Mouse (Mus musculus) limb, embryonic 11.5 days (tissue): Measurements from ENCODE around the gene Lta. TPM values are rescaled to one million over a fixed set of nuclear protein-coding genes. Genes with fewer than 3 reads are reported as not detected.
A peak's percentile ranks its signal among the peaks of the same experiment; 100 is the strongest.

Experiments used
- ATAC-seq: fragments of 200-750 bp; cut with Nextera tagmentation; 2 replicates; pipeline ENCODE4 v1.8.0; 2017; ENCODE audit warnings: low read depth; ENCODE audit not compliant: insufficient number of reproducible peaks, low FRiP score, low TSS enrichment
- DNase-seq: peaks from one replicate; pipeline ENCODE4 v3.0.0-alpha.2; 2015; ENCODE audit warnings: low spot score
- H3K27ac ChIP-seq: fragments of 300-500 bp; sonication (generic); replicated peaks from 2 replicates; pipeline ENCODE4 v1.5.1; 2014; ENCODE audit warnings: low read depth, mild to moderate bottlenecking, low read length
- H3K27me3 ChIP-seq: fragments of 300-500 bp; sonication (generic); 2 replicates; pipeline ENCODE4 v1.6.1; 2014; ENCODE audit warnings: mild to moderate bottlenecking, low read length, mixed read lengths; ENCODE audit not compliant: control insufficient read depth, insufficient read depth
- H3K36me3 ChIP-seq: fragments of 300-500 bp; sonication (generic); 2 replicates; pipeline ENCODE4 v1.6.1; 2014; ENCODE audit warnings: mild to moderate bottlenecking, low read length, moderate library complexity, mixed read lengths; ENCODE audit not compliant: control insufficient read depth, insufficient read depth
- H3K4me1 ChIP-seq: fragments of 300-500 bp; sonication (generic); 2 replicates; pipeline ENCODE4 v1.6.1; 2014; ENCODE audit warnings: low read length, mixed read lengths; ENCODE audit not compliant: control insufficient read depth, insufficient read depth
- H3K4me2 ChIP-seq: fragments of 300-500 bp; sonication (generic); 2 replicates; pipeline ENCODE4 v1.6.1; 2014; ENCODE audit warnings: low read depth, mild to moderate bottlenecking, moderate library complexity; ENCODE audit not compliant: severe bottlenecking
- H3K4me3 ChIP-seq: fragments of 300-500 bp; sonication (generic); 2 replicates; pipeline ENCODE4 v1.5.1; 2014; ENCODE audit warnings: low read depth, low read length
- H3K9ac ChIP-seq: fragments of 300-500 bp; sonication (generic); 2 replicates; pipeline ENCODE4 v1.6.1; 2014; ENCODE audit warnings: mild to moderate bottlenecking, low read length
- H3K9me3 ChIP-seq: fragments of 300-500 bp; sonication (generic); 2 replicates; pipeline ENCODE4 v1.6.1; 2016; ENCODE audit warnings: low read length; ENCODE audit not compliant: control insufficient read depth
- WGBS: fragments of 180-500 bp; shearing (Covaris S2); extraction: QIAGEN DNeasy Blood & Tissue Kit; methylation state at CpG from one replicate; pipeline ENCODE4 v1.1.7; 2014; 5-methylcytosine and 5-hydroxymethylcytosine counted together
- polyA plus RNA-seq: library from polyadenylated mRNA; unstranded; fragments of >200 nt; fragmentation: Nextera tagmentation; extraction: Ambion mirVana; gene quantifications from 2 replicates; pipeline ENCODE4 v1.2.1, GENCODE M21; 2014

The Lta gene
- polyA plus RNA-seq, 1 experiment from 2014 or later, result 0.11 TPM

DNA sequence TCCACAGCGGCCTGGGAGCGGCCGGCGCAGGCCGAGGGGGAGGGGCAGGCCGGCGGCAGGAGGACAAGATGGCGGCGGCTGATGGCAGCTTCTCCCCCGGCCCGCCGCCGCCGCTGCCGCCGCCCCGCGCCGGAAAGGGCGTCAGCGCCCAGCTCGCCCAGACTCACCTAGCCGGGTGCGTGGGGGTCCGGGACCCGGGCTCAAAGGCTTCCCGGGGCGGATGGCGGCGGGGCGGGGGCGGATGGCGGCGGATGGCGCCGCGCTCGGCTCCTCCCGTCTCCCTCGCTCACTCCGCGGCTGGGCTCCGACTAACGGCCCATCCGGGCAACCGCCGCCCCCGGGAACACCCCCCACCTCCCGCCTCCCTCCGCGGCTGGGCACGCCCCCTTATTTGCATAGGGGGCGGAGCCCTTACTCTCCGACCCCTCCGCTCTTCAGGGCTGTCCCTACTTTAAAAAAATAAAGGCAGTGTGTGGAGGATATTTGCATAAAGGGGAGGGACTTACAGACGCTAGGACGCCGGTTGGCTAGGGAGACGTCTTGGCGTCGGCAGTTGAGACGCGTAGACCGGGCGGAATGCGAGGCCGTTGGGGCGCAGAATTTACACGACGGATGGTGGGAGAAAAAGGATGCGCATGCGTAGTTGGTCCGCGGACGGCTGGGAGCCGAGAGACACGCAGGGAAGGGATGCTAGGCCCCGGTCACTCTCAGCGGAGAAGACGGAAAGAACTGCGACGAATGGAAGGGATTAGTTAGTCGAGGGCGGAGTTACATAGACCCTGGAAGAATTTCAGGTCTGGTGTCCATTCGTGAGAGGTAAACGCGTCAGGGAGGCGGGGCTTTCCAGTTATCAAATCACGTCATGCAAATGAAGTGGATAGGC is 40.3 kb downstream of the Lta start, which contains the start of gene Prrc2a:
Gene Prrc2a (minus strand): TSS at position 330 of the 883 bp plus-strand sequence.
- Histone ChIP-seq H3K4me1 (peaks cover 11% of the 10 kb centered on the region; the same call in 1 of the 2 replicates), H3K27me3 (no peaks in the 10 kb centered on the region), H3K4me2 (peak within 1 kb of the TSS; percentile 96), H3K4me3 (peak within 1 kb of the TSS; percentile 100), H3K9me3 (no peaks in the 10 kb centered on the region), H3K27ac (peak within 1 kb of the TSS; percentile 91), H3K9ac (peak within 1 kb of the TSS; percentile 99), H3K36me3 (peaks cover 23% of the 10 kb centered on the region)
- DNase-seq, result peak; percentile 98
- ATAC-seq, result peak; percentile 98
- under 1% methylated on average over 78 of the region's 89 CpGs for WGBS

DNA sequence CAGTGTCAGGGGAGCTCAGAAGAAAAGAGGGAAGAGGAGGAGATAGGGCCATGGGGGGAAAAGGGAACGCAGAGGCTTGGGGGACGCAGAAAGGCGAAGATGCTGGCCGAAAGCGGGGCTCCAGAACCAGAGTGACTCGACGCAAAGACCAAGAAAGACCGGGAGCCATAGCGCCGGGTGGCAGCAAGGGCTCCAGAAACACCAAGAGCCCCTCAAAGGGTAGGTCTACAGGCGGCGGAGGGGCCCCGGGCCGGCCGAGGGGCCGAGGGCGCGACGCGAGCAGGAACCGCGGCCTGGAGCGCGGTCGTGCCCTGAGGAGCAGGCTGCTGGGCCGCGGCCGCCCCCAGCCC is 41.0 kb downstream of the Lta start:
- Histone ChIP-seq H3K36me3 (peaks cover 28% of the 10 kb centered on the region), H3K4me2 (peak overlapping the region; percentile 96), H3K4me3 (peak overlapping the region; percentile 100), H3K4me1 (peaks cover 11% of the 10 kb centered on the region; the same call in 1 of the 2 replicates), H3K27me3 (no peaks in the 10 kb centered on the region), H3K27ac (peak overlapping the region; percentile 91), H3K9me3 (no peaks in the 10 kb centered on the region), H3K9ac (peak overlapping the region; percentile 99)
- WGBS, result 0% methylated on average over 28 of the region's 28 CpGs
- no peak for DNase-seq
- no peak for ATAC-seq

DNA sequence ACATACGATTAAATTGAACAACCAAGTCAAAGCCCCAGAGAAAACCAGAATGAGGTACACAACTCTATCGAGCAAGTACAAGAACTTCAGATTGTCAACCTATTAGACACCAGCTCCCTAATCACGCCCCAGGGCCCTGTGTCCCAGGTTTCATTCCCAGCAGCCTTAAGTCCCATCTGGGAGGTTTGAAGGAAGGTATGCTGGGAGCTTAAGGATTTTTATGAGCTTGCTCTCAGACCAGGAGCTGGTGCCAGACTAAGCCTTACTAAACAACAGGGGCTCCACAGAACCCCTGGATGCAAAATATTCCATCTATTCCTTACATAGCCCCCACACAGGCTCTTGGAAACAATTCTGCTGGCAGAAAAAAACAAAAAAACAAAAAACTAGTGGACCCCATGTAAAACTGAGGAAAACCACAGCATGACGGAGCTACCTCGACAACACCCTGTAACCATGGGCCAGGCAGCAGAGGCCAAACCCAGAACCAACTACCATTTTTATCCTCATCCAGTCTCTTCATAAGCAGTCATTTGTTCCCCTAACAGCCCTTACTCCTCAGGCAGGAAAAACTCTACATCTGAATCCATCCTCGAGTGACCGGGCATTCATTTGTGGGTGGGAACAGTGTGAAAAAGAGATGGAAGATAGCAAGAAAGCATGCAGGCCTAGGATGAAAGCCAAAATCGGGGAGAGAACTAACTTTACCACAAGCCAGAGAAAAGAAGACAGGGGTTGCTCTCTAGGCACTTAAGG is 41.6 kb downstream of the Lta start:
- Histone ChIP-seq H3K36me3 (peaks cover 35% of the 10 kb centered on the region), H3K4me2 (peak overlapping the region; percentile 96), H3K27me3 (no peaks in the 10 kb centered on the region), H3K27ac (peak overlapping the region; percentile 42; the same call in 1 of the 2 replicates), H3K9me3 (no peaks in the 10 kb centered on the region), H3K4me1 (peaks cover 11% of the 10 kb centered on the region; the same call in 1 of the 2 replicates), H3K4me3 (peak overlapping the region; percentile 100), H3K9ac (peak overlapping the region; percentile 99)
- WGBS, result 19% methylated on average over 8 of the region's 8 CpGs
- ATAC-seq, result no peak
- no peak for DNase-seq

DNA sequence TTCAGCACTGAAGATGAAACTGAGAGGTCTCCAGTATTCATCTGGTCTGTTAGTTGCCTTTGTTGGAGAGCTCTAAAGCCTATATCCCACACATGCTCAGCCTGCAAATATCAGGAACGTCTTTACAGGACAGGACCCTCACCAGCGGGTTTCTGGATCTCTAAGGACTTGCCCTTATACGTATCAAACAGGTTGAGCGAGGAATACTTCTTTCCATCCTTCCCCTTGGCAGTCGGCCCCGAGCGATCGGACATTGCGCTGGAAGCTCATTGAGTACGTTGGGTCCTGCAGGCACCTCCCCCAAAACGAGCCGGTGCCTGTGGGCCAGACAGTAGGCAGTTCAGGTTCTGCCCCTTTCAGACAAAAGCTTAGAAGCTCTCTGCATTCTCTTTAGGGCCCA is 42.4 kb downstream of the Lta start:
- Histone ChIP-seq H3K9me3 (no peaks in the 10 kb centered on the region), H3K4me1 (peaks cover 11% of the 10 kb centered on the region; the same call in 1 of the 2 replicates), H3K4me3 (peak overlapping the region; percentile 100), H3K36me3 (peaks cover 42% of the 10 kb centered on the region), H3K9ac (peak overlapping the region; percentile 24; the same call in 1 of the 2 replicates), H3K27ac (no peak overlapping the region), H3K27me3 (no peaks in the 10 kb centered on the region), H3K4me2 (peak overlapping the region; percentile 96)
- 74% methylated on average over 12 of the region's 12 CpGs for WGBS
- ATAC-seq (no peak), DNase-seq (no peak)

DNA sequence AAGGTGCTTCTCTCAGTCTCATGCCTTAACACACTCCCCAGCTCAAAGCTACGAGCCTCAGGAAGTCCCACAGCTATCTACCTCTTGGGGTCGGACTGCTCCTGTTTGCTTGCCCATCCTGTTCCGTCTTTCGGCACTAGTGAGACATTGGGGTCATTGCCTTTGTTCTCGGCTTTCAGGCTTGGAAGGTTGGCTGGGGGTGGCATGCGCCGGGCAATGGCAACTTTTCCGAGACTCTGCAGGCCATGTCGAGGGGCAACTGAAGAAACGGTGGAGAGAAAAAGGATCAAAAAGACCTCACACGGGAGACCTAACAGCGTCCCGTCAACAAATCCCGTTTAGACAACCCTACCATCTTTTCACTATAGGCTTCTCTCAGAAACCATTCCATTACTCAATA is 43.0 kb downstream of the Lta start:
- peaks cover 11% of the 10 kb centered on the region; the same call in 1 of the 2 replicates for H3K4me1 ChIP-seq
- 85% methylated on average over 14 of the region's 14 CpGs for WGBS
- no peaks in the 10 kb centered on the region for H3K27me3 ChIP-seq
- no peak overlapping the region for H3K27ac ChIP-seq
- DNase-seq (no peak), ATAC-seq (no peak)
- H3K36me3 ChIP-seq, result peaks cover 48% of the 10 kb centered on the region
- peak overlapping the region; percentile 12; the same call in 1 of the 2 replicates for H3K9ac ChIP-seq
- H3K9me3 ChIP-seq, result no peaks in the 10 kb centered on the region
- peak overlapping the region; percentile 96; the same call in 1 of the 2 replicates for H3K4me2 ChIP-seq
- 0 out of 2 replicates have a peak overlapping the region, but pooled peaks have one; percentile 100 for H3K4me3 ChIP-seq

DNA sequence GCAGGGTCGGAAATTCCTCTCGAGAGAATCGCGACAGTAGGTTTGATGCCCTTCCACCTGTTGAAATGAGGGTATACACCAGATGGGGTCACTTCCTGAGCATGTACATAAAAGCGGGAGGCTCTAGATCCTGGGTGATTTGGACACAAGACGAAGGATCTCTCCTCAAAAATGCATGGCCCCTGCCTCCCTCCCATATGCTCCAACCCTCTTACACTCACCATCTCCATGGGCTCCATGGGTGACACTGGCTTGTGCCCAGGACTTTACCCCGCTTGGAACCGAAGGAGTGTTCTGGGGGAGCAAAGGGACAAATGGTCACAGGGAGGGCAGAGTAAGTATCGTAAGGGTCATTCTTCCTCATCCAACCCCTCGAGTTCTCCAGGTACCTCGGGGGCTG is 43.7 kb downstream of the Lta start:
- H3K4me2 ChIP-seq, result 0 out of 2 replicates have a peak overlapping the region, but pooled peaks have one; percentile 20
- DNase-seq, result no peak
- H3K27me3 ChIP-seq, result no peaks in the 10 kb centered on the region
- no peak overlapping the region for H3K27ac ChIP-seq
- peaks cover 11% of the 10 kb centered on the region; the same call in 1 of the 2 replicates for H3K4me1 ChIP-seq
- H3K36me3 ChIP-seq, result peaks cover 55% of the 10 kb centered on the region
- WGBS, result 89% methylated on average over 11 of the region's 11 CpGs
- no peaks in the 10 kb centered on the region for H3K9me3 ChIP-seq
- no peak overlapping the region for H3K9ac ChIP-seq
- peak overlapping the region; percentile 12; the same call in 1 of the 2 replicates for H3K4me3 ChIP-seq
- ATAC-seq, result no peak

DNA sequence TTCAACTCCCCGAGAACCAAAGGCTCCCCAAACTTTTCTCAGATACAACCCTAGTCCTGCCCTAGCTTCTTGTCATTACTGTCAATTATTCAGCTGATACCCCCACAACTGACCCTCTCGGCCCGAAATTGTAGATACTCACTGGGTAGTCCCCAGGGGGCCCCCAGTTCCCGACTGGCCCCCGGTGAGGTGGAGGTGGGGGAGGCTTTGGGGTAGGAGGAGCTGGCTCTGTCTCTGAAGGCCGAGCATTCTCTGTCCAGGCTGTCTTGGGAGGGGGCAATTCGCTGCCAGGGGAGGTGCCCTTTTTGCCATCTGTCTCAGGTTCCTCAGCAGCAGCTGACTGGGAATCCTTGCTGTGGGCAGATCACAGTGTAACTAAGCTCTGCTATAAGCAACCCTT is 45.5 kb downstream of the Lta start:
- peaks cover 6% of the 10 kb centered on the region; the same call in 1 of the 2 replicates for H3K4me1 ChIP-seq
- no peak overlapping the region for H3K9ac ChIP-seq
- no peak for DNase-seq

More for the DNA sequence above, 45.5 kb downstream of the Lta start:
- Histone ChIP-seq H3K4me3 (no peak overlapping the region), H3K27me3 (no peaks in the 10 kb centered on the region), H3K9me3 (no peaks in the 10 kb centered on the region), H3K27ac (no peak overlapping the region), H3K36me3 (peaks cover 71% of the 10 kb centered on the region), H3K4me2 (no peak overlapping the region)
- ATAC-seq, result no peak
- 86% methylated on average over 7 of the region's 7 CpGs for WGBS
